Mouse (Mus musculus) spleen, adult 2 months (tissue): ENCODE results near the gene Camk1d.

ENCODE experiments used
- CTCF ChIP-seq: fragments of 200-500 bp; IDR thresholded peaks from 2 replicates; pipeline ENCODE4 v1.5.1; 2011; ENCODE audit warnings: mild to moderate bottlenecking, inconsistent platforms; ENCODE audit not compliant: insufficient read depth, insufficient read length, insufficient replicate concordance; ENCODE audit errors: extremely low read depth
- POLR2A ChIP-seq: fragments of 200-500 bp; IDR thresholded peaks from 2 replicates; pipeline ENCODE4 v1.6.1; 2011; ENCODE audit warnings: low read depth, low read length, inconsistent platforms

GRCm38 (mm10) chr2:5712255-5712654 is 2.1 kb downstream of the Camk1d start:
- no peak for TF ChIP-seq POLR2A
- no peak for TF ChIP-seq CTCF
